Mouse (Mus musculus) common myeloid progenitor, adult 5-6 weeks (primary cell): ENCODE measurements around the gene Gm45521. TPM values are rescaled to one million over a fixed set of nuclear protein-coding genes. Genes with fewer than 3 reads are reported as not detected.
A peak's percentile ranks its signal among the peaks of the same experiment; 100 is the strongest.

Source experiments
- ATAC-seq: replicated peaks from 2 replicates; pipeline ENCODE4 v1.8.0; 2016; ENCODE audit warnings: low read depth, mild to moderate bottlenecking, moderate TSS enrichment, inconsistent platforms; ENCODE audit not compliant: poor library complexity, severe bottlenecking
- total RNA-seq: library from RNA; stranded (forward); fragments of 200-1000, 187-1606 nt; gene quantifications from 2 replicates; pipeline ENCODE4 v1.2.3, GENCODE M21; 2017

The Gm45521 gene
- total RNA-seq, 1 experiment from 2014 or later = not detected

GRCm38 (mm10) chr14:7945261-7945660, 11.8 kb upstream of the Gm45521 start:
- ATAC-seq = no peak

GRCm38 (mm10) chr14:7951234-7951633, 5.9 kb upstream of the Gm45521 start:
- no peak for ATAC-seq

GRCm38 (mm10) chr14:7952610-7953254, 4.4 kb upstream of the Gm45521 start:
- ATAC-seq = peak; percentile 56

- ATAC-seq = no peak
Measured at GRCm38 (mm10) chr14:7954071-7954471, 3.0 kb upstream of the Gm45521 start.

GRCm38 (mm10) chr14:7956427-7956826, 661 bp upstream of the Gm45521 start:
- ATAC-seq = no peak

- ATAC-seq = peak; percentile 60
Measured at GRCm38 (mm10) chr14:7960616-7961015, 3.5 kb downstream of the Gm45521 start.

- ATAC-seq = no peak
Measured at GRCm38 (mm10) chr14:7961714-7962113, 4.6 kb downstream of the Gm45521 start.

GRCm38 (mm10) chr14:7962626-7963025, 5.5 kb downstream of the Gm45521 start:
- ATAC-seq = no peak

GRCm38 (mm10) chr14:7963160-7963559, 6.1 kb downstream of the Gm45521 start:
- no peak for ATAC-seq

- ATAC-seq = peak; percentile 95
Measured at GRCm38 (mm10) chr14:7964219-7964889, 7.3 kb downstream of the Gm45521 start.

- ATAC-seq = peak; percentile 76
Measured at GRCm38 (mm10) chr14:7971889-7972493, 14.9 kb downstream of the Gm45521 start.

- ATAC-seq = no peak
Measured at GRCm38 (mm10) chr14:7974643-7975042, 17.6 kb downstream of the Gm45521 start.

GRCm38 (mm10) chr14:7975177-7975576, 18.1 kb downstream of the Gm45521 start:
- ATAC-seq = no peak

- peak; percentile 69 for ATAC-seq
Measured at GRCm38 (mm10) chr14:7977471-7977870, 20.4 kb downstream of the Gm45521 start.

GRCm38 (mm10) chr14:7978183-7978582, 21.1 kb downstream of the Gm45521 start:
- no peak for ATAC-seq

- peak; percentile 40 for ATAC-seq
Measured at GRCm38 (mm10) chr14:7981226-7981625, 24.1 kb downstream of the Gm45521 start.

- ATAC-seq = peak; percentile 64
Measured at GRCm38 (mm10) chr14:7986913-7987312, 29.8 kb downstream of the Gm45521 start.

GRCm38 (mm10) chr14:7989371-7989770, 32.3 kb downstream of the Gm45521 start:
- ATAC-seq = no peak

- no peak for ATAC-seq
Measured at GRCm38 (mm10) chr14:7989961-7990360, 32.9 kb downstream of the Gm45521 start.

- ATAC-seq = peak; percentile 22
Measured at GRCm38 (mm10) chr14:7991108-7991776, 34.2 kb downstream of the Gm45521 start.

- no peak for ATAC-seq
Measured at GRCm38 (mm10) chr14:7992158-7992557, 35.1 kb downstream of the Gm45521 start.
